Mouse (Mus musculus) midbrain, embryonic 11.5 days (tissue): Measurements from ENCODE around the gene Alg3. TPM values are rescaled to one million over a fixed set of nuclear protein-coding genes. Genes with fewer than 3 reads are reported as not detected.

Source experiments
- ATAC-seq: fragments of 200-750 bp; cut with Nextera tagmentation; 2 replicates; pipeline ENCODE4 v1.8.0; 2017; ENCODE audit warnings: moderate TSS enrichment, moderate library complexity; ENCODE audit not compliant: low FRiP score
- DNase-seq: peaks from one replicate; pipeline ENCODE4 v3.0.0; 2015; ENCODE audit warnings: low spot score; ENCODE audit errors: missing footprints
- H3K27ac ChIP-seq: fragments of 300-500 bp; sonication (generic); 2 replicates; pipeline ENCODE4 v1.5.1; 2014; ENCODE audit warnings: low read depth, low read length
- H3K27me3 ChIP-seq: fragments of 300-500 bp; sonication (generic); 2 replicates; pipeline ENCODE4 v1.6.1; 2014; ENCODE audit warnings: mild to moderate bottlenecking, low read length, moderate library complexity, mixed read lengths; ENCODE audit not compliant: control insufficient read depth, insufficient read depth
- H3K36me3 ChIP-seq: fragments of 300-500 bp; sonication (generic); 2 replicates; pipeline ENCODE4 v1.6.1; 2014; ENCODE audit warnings: mild to moderate bottlenecking, low read length, moderate library complexity, mixed read lengths; ENCODE audit not compliant: control insufficient read depth, insufficient read depth
- H3K4me1 ChIP-seq: fragments of 300-500 bp; sonication (generic); 2 replicates; pipeline ENCODE4 v1.6.1; 2014; ENCODE audit warnings: low read length; ENCODE audit not compliant: control insufficient read depth, insufficient read depth
- H3K4me2 ChIP-seq: fragments of 300-500 bp; sonication (generic); 2 replicates; pipeline ENCODE4 v1.6.1; 2014; ENCODE audit warnings: mild to moderate bottlenecking, moderate library complexity
- H3K4me3 ChIP-seq: fragments of 300-500 bp; sonication (generic); 2 replicates; pipeline ENCODE4 v1.5.1; 2014; ENCODE audit warnings: low read depth, low read length
- H3K9ac ChIP-seq: fragments of 300-500 bp; sonication (generic); 2 replicates; pipeline ENCODE4 v1.6.1; 2014; ENCODE audit warnings: low read length
- H3K9me3 ChIP-seq: fragments of 300-500 bp; sonication (generic); 2 replicates; pipeline ENCODE4 v1.6.1; 2016; ENCODE audit warnings: low read length; ENCODE audit not compliant: control insufficient read depth
- WGBS: fragments of 180-500 bp; shearing (Covaris S2); extraction: QIAGEN DNeasy Blood & Tissue Kit; methylation state at CpG from one replicate; pipeline ENCODE4 v1.1.7; 2014; 5-methylcytosine and 5-hydroxymethylcytosine counted together
- polyA plus RNA-seq: library from polyadenylated mRNA; unstranded; fragments of >200 nt; fragmentation: Nextera tagmentation; extraction: Ambion mirVana; gene quantifications from 2 replicates; pipeline ENCODE4 v1.2.1, GENCODE M21; 2014

Gene Alg3
- 54.6 and 55.1 TPM in 2 replicates for polyA plus RNA-seq

- Histone ChIP-seq H3K4me2 (peak within 1 kb of the TSS; percentile 91), H3K36me3 (peaks cover 2% of the 10 kb centered on the region; the same call in 1 of the 2 replicates), H3K27ac (peak within 1 kb of the TSS; percentile 78), H3K27me3 (no peaks in the 10 kb centered on the region), H3K9me3 (no peaks in the 10 kb centered on the region), H3K4me1 (peaks cover 7% of the 10 kb centered on the region; the same call in 1 of the 2 replicates), H3K4me3 (peak within 1 kb of the TSS; percentile 81), H3K9ac (peak within 1 kb of the TSS; percentile 95)
- WGBS, result 2% methylated on average over 41 of the region's 41 CpGs
- ATAC-seq, result peak; percentile 97
- peak; percentile 99 for DNase-seq
These were observed at the start of gene Alg3, which contains the start of the genes Eef1akmt4 and Gm49333 for GRCm38 (mm10) chr16:20611357-20612227. TSS of gene Alg3 (minus strand) at chr16:20611735. TSS of gene Eef1akmt4 (plus strand) at chr16:20611593. TSS of gene Gm49333 (plus strand) at chr16:20611610.

- 93% methylated on average over 4 of the region's 4 CpGs for WGBS
- Histone ChIP-seq H3K27ac (no peak overlapping the region), H3K36me3 (peaks cover 48% of the 10 kb centered on the region), H3K4me2 (no peak overlapping the region), H3K4me3 (no peak overlapping the region), H3K9ac (no peak overlapping the region), H3K4me1 (peaks cover 4% of the 10 kb centered on the region), H3K27me3 (no peaks in the 10 kb centered on the region), H3K9me3 (no peaks in the 10 kb centered on the region)
- ATAC-seq (no peak), DNase-seq (no peak)
These were observed 46.1 kb upstream of the Alg3 start for GRCm38 (mm10) chr16:20657661-20658060.

- H3K4me3 ChIP-seq, result no peak overlapping the region
- 63% methylated on average over 2 of the region's 2 CpGs for whole genome bisulfite sequencing
These were observed 41.8 kb upstream of the Alg3 start for GRCm38 (mm10) chr16:20653315-20653714.

GRCm38 (mm10) chr16:20651947-20652310 is 40.4 kb upstream of the Alg3 start:
- Histone ChIP-seq H3K4me2 (peak overlapping the region; percentile 89), H3K9me3 (no peaks in the 10 kb centered on the region), H3K4me1 (peaks cover 13% of the 10 kb centered on the region), H3K27me3 (no peaks in the 10 kb centered on the region), H3K9ac (peak overlapping the region; percentile 71), H3K36me3 (peaks cover 10% of the 10 kb centered on the region; the same call in 1 of the 2 replicates), H3K4me3 (peak overlapping the region; percentile 67), H3K27ac (no peak overlapping the region)
- ATAC-seq (no peak), DNase-seq (no peak)
- 9% methylated on average over 12 of the region's 12 CpGs for WGBS

More at GRCm38 (mm10) chr16:20653315-20653714, 41.8 kb upstream of the Alg3 start:
- Histone ChIP-seq H3K9me3 (no peaks in the 10 kb centered on the region), H3K4me2 (no peak overlapping the region), H3K4me1 (peaks cover 13% of the 10 kb centered on the region), H3K9ac (no peak overlapping the region), H3K27ac (no peak overlapping the region), H3K36me3 (peaks cover 20% of the 10 kb centered on the region), H3K27me3 (no peaks in the 10 kb centered on the region)
- ATAC-seq (no peak), DNase-seq (peak; percentile 12)

GRCm38 (mm10) chr16:20651076-20651946 is 39.8 kb upstream of the Alg3 start, which contains the start of gene Psmd2:
TSS of gene Psmd2 (plus strand) at chr16:20651652.
- ATAC-seq (peak; percentile 96), DNase-seq (peak; percentile 100)
- peak within 1 kb of the TSS; percentile 10; the same call in 1 of the 2 replicates for H3K27ac ChIP-seq
- peaks cover 8% of the 10 kb centered on the region; the same call in 1 of the 2 replicates for H3K36me3 ChIP-seq
- H3K4me2 ChIP-seq, result peak within 1 kb of the TSS; percentile 89
- H3K27me3 ChIP-seq, result no peaks in the 10 kb centered on the region
- H3K4me3 ChIP-seq, result peak within 1 kb of the TSS; percentile 67
- 3% methylated on average over 38 of the region's 46 CpGs for WGBS
- H3K9me3 ChIP-seq, result no peaks in the 10 kb centered on the region
- peaks cover 13% of the 10 kb centered on the region for H3K4me1 ChIP-seq
- H3K9ac ChIP-seq, result peak within 1 kb of the TSS; percentile 71

- Histone ChIP-seq H3K27me3 (no peaks in the 10 kb centered on the region), H3K4me1 (no peaks in the 10 kb centered on the region), H3K36me3 (no peaks in the 10 kb centered on the region), H3K9ac (no peak overlapping the region), H3K27ac (no peak overlapping the region), H3K9me3 (no peaks in the 10 kb centered on the region), H3K4me2 (no peak overlapping the region), H3K4me3 (no peak overlapping the region)
- no peak for ATAC-seq
- DNase-seq, result peak; percentile 10
- 86% methylated on average over 7 of the region's 7 CpGs for WGBS
These were observed 32.4 kb upstream of the Alg3 start for GRCm38 (mm10) chr16:20643911-20644310.

GRCm38 (mm10) chr16:20642161-20642560 is 30.6 kb upstream of the Alg3 start:
- WGBS, result 5% methylated on average over 7 of the region's 8 CpGs

GRCm38 (mm10) chr16:20638367-20638766 is 26.8 kb upstream of the Alg3 start:
- 85% methylated on average over 8 of the region's 8 CpGs for WGBS
- no peaks in the 10 kb centered on the region for H3K9me3 ChIP-seq
- no peak overlapping the region for H3K27ac ChIP-seq
- H3K4me1 ChIP-seq, result no peaks in the 10 kb centered on the region
- H3K4me3 ChIP-seq, result no peak overlapping the region
- no peak overlapping the region for H3K4me2 ChIP-seq
- H3K9ac ChIP-seq, result no peak overlapping the region
- peak; percentile 1 for DNase-seq
- no peaks in the 10 kb centered on the region for H3K36me3 ChIP-seq
- no peaks in the 10 kb centered on the region for H3K27me3 ChIP-seq
- ATAC-seq, result no peak

More at GRCm38 (mm10) chr16:20642161-20642560, 30.6 kb upstream of the Alg3 start:
- H3K9me3 ChIP-seq, result no peaks in the 10 kb centered on the region
- no peak overlapping the region for H3K4me3 ChIP-seq
- peak; percentile 59 for ATAC-seq
- H3K4me1 ChIP-seq, result no peaks in the 10 kb centered on the region
- no peaks in the 10 kb centered on the region for H3K36me3 ChIP-seq
- DNase-seq, result peak; percentile 92
- H3K27ac ChIP-seq, result no peak overlapping the region
- H3K27me3 ChIP-seq, result no peaks in the 10 kb centered on the region
- no peak overlapping the region for H3K9ac ChIP-seq
- H3K4me2 ChIP-seq, result no peak overlapping the region
